Mouse (Mus musculus): ENCODE measurements around the gene Iars.

The Iars gene

GRCm38 (mm10) chr13:49681351-49682232 is at the start of gene Iars:
Gene Iars, plus strand, starts transcription at chr13:49682100.
- peak; percentile 83 for DNase-seq (ENCODE audit: extremely low read depth, low read depth, low spot score)

GRCm38 (mm10) chr13:49639965-49640364 is 41.9 kb upstream of the Iars start:
- no peak for DNase-seq (ENCODE audit: extremely low read depth, low read depth, low spot score)

- DNase-seq (ENCODE audit: extremely low read depth, low read depth, low spot score), result no peak
These were observed 39.2 kb upstream of the Iars start for GRCm38 (mm10) chr13:49642650-49643049.

- DNase-seq (ENCODE audit: extremely low read depth, low read depth, low spot score), result no peak
These were observed 38.1 kb upstream of the Iars start for GRCm38 (mm10) chr13:49643669-49644362.

GRCm38 (mm10) chr13:49644731-49645529 is 37.0 kb upstream of the Iars start:
- no peak for DNase-seq (ENCODE audit: extremely low read depth, low read depth, low spot score)

GRCm38 (mm10) chr13:49646019-49646418 is 35.9 kb upstream of the Iars start:
- DNase-seq (ENCODE audit: extremely low read depth, low read depth, low spot score), result no peak

- no peak for DNase-seq (ENCODE audit: extremely low read depth, low read depth, low spot score)
These were observed 30.8 kb upstream of the Iars start for GRCm38 (mm10) chr13:49651136-49651535.

- no peak for DNase-seq (ENCODE audit: extremely low read depth, low read depth, low spot score)
These were observed 30.0 kb upstream of the Iars start for GRCm38 (mm10) chr13:49651781-49652351.

GRCm38 (mm10) chr13:49652481-49653179 is 29.3 kb upstream of the Iars start, which contains the start of the genes Cenpp and Nol8:
Gene Cenpp, minus strand, starts transcription at chr13:49652785.
Gene Nol8, plus strand, starts transcription at chr13:49653078.
- peak; percentile 91 for DNase-seq (ENCODE audit: extremely low read depth, low read depth, low spot score)

GRCm38 (mm10) chr13:49653180-49653541 is 28.7 kb upstream of the Iars start:
- no peak for DNase-seq (ENCODE audit: extremely low read depth, low read depth, low spot score)

- no peak for DNase-seq (ENCODE audit: extremely low read depth, low read depth, low spot score)
These were observed 4.1 kb upstream of the Iars start for GRCm38 (mm10) chr13:49677793-49678192.

- DNase-seq (ENCODE audit: extremely low read depth, low read depth, low spot score), result no peak
These were observed 440 bp downstream of the Iars start for GRCm38 (mm10) chr13:49682233-49682846.

GRCm38 (mm10) chr13:49684266-49684665 is 2.4 kb downstream of the Iars start:
- no peak for DNase-seq (ENCODE audit: extremely low read depth, low read depth, low spot score)

- DNase-seq (ENCODE audit: extremely low read depth, low read depth, low spot score), result no peak
These were observed 9.2 kb downstream of the Iars start for GRCm38 (mm10) chr13:49691056-49691455.

- DNase-seq (ENCODE audit: extremely low read depth, low read depth, low spot score), result no peak
These were observed 21.4 kb downstream of the Iars start for GRCm38 (mm10) chr13:49703216-49703779.

- no peak for DNase-seq (ENCODE audit: extremely low read depth, low read depth, low spot score)
These were observed 24.3 kb downstream of the Iars start for GRCm38 (mm10) chr13:49706032-49706690.

GRCm38 (mm10) chr13:49708311-49708710 is 26.4 kb downstream of the Iars start:
- no peak for DNase-seq (ENCODE audit: extremely low read depth, low read depth, low spot score)

- no peak for DNase-seq (ENCODE audit: extremely low read depth, low read depth, low spot score)
These were observed 30.3 kb downstream of the Iars start for GRCm38 (mm10) chr13:49712047-49712721.

Measured in fat pad, adult 2 months (tissue).